Mouse (Mus musculus) forelimb bud, embryonic 11.5 days (tissue): ENCODE results near the gene Rprd2.

Experiments
- DNase-seq: peaks from one replicate; pipeline ENCODE4 v3.0.0-alpha.2; 2012; ENCODE audit warnings: low read depth, low spot score

Gene Rprd2

DNA sequence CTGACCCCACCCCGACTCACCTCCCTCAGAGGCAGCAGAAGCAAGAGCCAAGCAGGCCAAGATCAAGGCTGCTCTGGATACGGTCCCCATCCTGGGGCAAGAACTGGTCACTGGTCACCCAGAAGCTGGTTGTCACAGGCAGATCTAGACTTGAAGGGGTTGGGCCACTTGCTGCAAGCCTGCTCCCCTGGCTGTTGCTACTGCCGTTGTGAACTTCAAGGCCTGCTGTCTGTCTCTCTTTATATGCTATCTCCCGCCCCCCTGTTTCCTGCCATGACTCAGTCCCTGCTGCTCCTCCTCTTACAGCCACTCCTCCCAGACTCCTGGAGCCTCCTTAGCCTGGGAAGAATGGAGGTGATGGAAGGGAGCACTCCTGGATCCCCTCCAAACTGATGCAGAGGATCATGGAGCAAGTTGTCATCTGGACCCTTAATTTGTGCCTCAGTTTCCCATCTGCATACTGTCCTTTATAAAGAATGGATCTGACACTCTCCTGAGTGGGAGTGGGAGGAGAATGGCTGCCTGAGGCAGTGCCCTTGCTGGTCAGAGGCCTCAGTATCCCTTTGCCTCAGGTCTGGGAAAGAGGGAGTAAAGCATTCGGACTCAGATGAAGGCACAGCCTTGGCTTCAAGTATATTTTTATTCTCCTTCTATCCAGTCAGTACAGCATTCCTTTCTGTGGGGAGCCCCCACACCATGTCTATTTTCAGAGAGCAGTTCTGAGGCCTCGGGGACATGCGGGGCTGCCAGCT lies 79.1 kb downstream of the Rprd2 start, which contains the start of gene Ecm1:
Gene Ecm1, minus strand, starts transcription at position 217 of the 752 bp plus-strand sequence.
- DNase-seq: no peak

DNA sequence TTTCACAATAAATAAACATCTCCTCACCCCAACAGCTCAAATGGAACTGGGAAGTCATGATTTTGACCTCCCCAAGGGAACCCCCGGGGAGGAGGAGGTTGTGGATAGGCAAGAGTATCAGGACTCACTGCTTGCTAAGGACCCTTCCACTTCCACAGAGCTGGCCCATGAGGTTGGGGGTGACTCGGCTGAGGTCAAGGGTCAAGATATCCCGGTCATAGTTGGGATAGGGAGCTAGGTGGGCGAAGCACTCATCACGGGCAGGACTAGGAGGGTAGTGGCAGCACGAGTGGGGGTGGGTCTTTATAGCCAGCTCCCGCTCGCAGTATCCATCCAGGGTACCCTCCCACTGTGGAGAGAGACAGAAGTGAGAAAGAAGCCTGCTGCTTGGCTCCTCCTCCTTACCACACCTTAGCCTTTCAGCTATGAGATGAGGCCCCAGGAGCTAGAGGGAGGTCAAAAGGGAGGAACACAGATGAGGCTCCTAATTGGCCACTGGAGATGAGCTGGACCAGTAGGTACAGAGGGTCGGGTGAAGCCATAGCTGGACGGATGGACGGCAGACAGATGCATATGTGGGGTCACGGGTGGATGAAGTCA lies 83.5 kb downstream of the Rprd2 start:
- no peak for DNase-seq

DNA sequence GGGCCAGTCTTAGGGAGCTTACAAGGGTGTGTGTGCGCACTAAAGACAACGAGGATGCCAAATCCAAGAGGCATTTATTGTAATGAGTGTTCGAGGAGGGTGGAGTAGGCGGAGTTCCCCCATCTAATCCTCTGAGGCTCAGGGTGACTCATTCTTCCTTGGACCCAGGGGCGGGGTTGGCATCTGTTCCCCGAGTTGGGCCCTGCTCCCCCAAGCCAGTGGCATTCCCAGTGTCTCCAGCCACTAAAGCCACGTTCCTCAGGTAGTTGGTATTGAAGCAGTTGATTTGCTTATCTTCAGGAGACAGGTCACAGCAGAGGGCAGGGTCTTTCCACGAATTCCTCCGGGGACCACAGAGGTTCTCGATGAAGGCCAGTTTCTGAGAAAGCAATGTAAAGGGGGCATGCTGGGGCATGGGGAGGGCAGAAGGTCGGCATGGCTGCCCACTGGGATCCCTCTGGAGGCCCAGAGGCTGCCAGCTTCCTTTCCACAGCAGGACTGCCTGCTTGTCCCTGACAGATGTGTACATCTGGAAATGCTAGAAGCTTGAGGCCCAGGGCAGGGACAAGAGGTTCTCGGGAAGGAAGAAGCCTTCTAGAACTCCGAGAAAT lies 84.5 kb downstream of the Rprd2 start:
- DNase-seq: no peak

DNA sequence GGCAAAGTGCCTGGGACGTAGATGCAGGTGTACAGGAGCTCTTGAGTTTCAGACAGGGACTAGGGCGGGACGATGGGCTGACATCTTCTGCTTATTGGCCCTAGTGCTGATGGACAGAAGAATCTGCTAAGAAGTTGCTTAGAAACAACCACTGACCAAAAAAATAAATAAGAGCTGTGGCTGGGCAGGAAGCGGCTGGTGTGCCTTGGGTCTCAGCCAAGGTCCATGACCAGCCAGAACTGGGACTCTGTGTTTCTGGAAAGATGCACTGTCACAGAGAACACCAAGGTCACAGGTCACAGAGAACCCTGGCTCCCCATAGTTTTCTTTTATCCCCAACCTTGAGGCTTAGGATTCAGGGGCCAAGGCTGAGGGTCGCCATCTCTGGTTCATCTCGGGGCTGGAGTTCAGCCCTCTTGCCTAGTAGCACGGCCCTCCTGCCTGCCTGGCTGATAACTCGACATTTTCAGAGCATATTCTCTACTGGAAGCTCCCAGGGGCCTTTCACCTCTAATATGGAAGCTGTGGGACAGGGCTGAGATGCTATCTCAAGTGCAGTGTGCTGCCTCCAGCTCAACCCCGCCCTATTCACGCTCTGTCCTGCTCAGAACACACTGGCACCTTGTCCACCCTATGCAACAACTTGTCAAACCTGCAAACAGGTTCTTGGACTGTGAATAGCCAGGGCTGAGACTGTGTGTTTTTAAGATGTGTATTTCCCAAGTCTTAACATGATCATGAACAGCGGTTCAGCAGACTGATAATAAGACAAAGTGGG lies 85.7 kb downstream of the Rprd2 start:
- DNase-seq: no peak

DNA sequence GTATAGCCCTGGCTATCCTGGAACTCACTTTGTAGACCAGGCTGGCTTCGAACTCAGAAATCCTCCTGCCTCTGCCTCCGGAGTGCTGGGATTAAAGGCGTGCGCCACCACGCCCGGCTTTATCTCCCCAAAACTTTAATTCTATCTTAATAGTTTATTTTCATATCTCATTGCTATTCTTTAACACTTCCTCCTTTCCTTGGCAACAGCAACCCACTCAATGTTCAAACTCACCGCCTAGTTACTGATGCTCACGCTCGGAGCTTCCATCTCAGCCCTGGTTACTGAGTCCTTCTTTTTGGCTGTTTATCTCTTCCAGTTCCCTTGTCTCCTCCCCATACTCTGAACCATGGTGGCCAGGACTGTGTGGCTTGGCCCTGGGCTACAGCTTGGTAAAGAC lies 86.4 kb downstream of the Rprd2 start:
- DNase-seq: no peak

DNA sequence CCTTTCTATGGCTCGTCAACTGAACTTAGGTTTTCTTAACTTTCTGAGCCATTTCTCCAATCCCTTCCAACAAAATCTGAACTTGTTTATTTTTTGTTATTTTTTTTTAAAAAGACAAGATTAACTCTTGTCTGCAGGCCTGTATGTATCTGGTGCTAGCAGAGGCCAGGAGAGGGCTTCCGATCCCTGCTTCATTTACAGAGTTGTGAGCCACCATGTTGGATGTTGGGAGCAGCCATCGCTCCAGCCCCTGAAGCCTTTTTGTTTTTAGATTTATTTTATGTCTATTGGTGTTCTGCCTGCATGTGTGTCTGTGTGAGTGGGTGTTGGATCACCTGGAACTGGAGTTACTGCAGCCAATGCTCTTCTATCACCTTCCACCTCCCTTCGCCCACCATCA lies 86.9 kb downstream of the Rprd2 start:
- no peak for DNase-seq

DNA sequence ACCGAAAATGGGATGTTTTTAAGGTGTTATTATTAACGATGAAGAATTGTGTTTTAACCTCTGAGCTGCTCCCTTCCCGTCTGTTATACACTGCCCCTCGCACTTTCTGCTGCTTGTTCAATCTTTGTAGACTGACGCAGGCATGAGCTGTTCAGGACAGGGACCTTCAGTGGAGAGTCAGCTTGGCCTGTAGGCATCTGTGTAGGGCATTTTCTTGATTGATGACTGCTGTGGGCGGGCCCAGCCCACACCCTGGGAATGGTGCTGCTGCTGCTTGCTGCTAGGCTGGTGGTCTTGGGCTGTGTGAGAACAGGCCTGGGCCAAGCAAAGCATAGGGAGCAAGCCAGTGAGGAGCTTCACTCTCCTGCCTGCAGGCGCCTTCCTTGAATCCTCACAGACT lies 88.2 kb downstream of the Rprd2 start:
- DNase-seq: no peak

DNA sequence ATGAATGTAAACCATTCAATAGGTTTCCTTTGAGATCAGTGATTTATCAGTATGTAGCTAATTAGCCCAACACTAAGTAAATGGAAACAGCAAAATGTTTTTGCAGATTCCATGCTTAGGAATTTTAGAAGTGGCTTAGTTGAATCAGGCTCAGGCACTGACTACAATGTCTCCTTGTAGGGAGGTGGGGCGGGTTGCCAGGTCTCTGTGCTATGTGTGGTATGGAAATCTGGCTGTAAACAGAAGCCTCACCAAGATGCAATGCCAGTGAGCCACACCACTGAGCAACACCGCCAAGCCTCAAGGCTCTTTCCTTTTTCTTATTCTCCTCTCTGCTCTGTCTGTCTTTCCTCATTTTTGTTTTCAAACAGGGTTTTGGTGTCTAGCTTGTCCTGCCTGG lies 89.8 kb downstream of the Rprd2 start:
- no peak for DNase-seq

DNA sequence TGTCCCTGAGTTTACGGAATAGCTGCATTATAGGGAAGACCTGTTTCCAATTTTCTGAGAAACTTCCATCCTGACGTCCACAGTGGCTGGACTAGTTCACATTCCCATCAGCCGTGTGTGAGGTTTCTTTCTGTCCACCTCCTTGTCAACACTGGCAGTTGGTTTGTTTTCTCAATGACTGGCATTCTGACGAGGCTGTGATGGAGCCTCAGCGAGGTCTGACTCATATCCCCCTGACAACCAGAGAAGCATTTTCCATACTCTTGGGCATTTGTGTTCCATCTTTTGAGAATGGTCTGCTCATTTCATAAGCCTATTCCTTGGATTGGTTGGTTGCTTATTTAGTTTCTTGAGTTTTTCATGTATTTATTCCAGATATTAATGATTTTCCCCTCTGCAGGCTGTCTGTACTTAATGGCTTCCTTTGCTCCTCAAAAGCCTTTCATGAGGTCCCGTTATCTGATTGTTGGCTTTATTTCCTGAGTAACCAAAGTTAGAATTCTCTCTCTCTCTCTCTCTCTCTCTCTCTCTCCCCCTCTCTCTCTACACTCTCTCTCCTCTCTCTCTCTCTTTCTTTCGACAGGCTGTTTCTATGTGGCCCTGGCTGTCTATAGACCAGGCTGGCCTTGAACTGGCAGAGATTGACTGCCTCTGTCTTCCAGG lies 91.8 kb downstream of the Rprd2 start:
- no peak for DNase-seq

DNA sequence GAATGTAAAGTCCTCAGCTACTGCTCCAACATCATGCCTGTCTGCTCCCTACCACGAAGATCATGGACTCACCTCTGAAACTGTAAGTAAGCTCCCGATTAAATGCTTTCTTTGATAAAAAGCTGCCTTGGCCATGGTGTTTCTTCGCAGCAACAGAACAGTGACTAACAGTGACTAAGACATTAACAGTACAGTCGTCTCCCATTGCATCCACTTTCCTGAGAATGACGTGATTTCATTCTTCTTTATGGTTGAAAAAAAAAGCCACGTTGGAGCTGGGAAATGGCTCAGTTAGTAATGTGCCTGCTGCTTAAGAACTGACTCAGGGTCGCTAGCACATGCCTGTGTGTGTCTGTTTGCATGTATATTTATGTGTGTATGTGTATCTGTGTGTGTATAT lies 92.8 kb downstream of the Rprd2 start:
- DNase-seq: no peak

DNA sequence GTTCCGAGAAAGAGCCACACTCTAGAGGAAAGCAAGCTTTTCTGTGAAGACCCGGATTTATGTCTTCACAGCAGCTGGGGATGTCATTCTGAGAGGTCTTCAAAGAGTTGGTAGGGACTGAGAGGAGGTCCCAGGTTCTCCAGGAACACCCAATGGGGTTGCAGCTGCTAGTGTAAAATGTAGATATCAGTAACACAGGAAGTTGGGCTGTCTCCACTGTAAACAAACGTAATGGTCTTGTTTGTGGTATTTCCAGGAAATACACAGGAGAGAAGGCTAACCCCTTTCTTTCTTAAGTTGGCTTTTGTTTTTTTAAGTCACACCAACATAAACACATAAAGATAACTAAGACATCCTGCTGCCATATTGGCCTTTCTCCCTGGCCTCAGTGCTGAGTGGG lies 96.3 kb downstream of the Rprd2 start:
- DNase-seq: no peak

DNA sequence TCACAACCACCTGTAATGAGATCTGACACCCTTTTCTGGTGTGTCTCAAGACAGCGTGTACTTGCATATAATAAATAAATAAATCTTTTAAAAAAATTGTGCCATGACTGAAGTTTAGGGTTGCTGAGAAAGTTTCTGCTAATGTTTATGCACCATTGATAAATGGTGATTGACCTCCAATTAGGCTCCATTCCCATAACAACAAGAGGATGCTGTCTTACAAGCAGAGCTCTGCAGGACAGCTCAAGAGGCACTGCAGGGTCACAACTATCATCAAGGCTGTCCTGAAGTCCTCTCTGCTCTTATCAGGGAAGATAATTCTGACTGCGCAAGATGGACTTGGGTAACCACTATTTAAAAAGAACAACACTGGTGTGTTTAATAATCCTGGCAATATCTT lies 100.5 kb downstream of the Rprd2 start:
- no peak for DNase-seq

DNA sequence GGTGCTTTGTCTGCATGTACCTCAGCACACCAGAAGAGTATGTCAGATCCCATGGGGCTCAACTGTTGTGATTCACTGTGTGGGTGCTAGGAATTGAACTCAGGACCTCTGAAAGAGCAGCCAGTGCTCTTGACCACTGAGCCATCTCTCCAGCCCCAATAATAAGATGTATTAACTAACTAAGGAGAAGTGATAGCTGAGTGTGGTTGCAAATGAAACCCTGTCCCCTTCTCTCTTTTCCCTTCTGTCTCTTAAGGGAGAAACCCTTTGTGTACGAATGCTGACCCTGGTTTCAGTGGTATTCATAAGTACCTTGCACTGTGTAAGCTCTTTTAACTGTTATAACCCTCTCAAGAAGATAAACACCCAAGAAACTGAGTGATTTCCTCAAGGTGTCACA lies 102.6 kb downstream of the Rprd2 start:
- DNase-seq: no peak
